Mouse (Mus musculus) granulocyte monocyte progenitor cell, adult 5-6 weeks (primary cell): ENCODE results near the gene Itgb1. TPM values are rescaled to one million over a fixed set of nuclear protein-coding genes. Genes with fewer than 3 reads are reported as not detected.

ENCODE experiments used
- total RNA-seq, 2 experiments: library from RNA; stranded (forward) in 1 of 2; stranded (reverse) in 1 of 2; fragments of 200-712, 200-1000 nt in 1 of 2; fragments of >200 nt in 1 of 2; fragmentation: Nextera tagmentation in 1 of 2; gene quantifications; 2 replicates each; pipeline ENCODE4 v1.2.3; 2014 to 2017

Gene Itgb1
- total RNA-seq, 2 experiments from 2014 or later, result 74.5 to 164 TPM

Other genes starting within 250 kb of the Itgb1 start
- not detected in 2 replicates for gene Gm3952, start 113.0 kb downstream of the Itgb1 start, total RNA-seq (2014; fragmentation: Nextera tagmentation)
- gene Gm3952, start 113.0 kb downstream of the Itgb1 start, total RNA-seq (2017), result not detected in 2 replicates